Mouse (Mus musculus): Measurements from ENCODE around the gene Gnmt.

DNA sequence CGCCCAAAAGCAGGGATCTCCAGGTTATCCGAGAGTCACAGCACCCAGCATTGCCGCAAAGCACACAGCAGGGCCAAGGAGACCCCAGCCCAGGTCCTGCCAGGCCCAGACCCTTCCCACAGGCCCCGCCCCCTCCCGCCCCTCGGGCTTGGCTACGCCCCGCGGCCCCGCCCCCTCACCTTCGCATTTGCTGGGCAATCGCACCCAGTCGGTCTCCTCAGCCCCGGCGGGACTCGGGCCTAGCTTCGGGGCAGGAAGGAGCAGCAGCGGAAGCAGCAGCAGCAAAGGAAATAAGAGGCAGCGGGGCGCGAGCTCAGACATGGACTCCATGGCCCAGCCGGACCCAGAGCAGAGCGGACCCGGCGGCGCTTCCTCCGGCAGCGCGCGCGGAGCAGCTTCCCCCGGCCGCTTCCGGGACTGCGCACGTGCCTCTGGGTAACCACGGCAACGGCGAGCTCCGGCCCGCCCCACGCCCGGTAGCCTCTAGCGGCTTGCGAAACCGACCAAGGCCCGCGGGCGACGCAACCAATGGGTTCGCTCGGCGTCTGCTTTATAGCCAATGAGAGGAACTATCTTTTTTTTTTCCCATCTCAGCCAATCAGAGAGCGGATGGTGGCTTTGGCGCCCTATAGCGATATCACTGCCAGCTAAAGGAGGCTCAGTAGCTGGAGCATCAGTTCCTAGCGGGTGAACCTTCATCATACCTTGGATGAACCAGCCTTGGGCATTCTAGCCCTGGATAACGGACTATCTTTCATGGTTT lies 23.0 kb upstream of the Gnmt start, which contains the start of gene Cnpy3:
- TF ChIP-seq EP300 (IDR thresholded peaks at IDR 0.05; ENCODE audit: insufficient read depth, low read depth, low read length) (no peak), POLR2A (IDR thresholded peaks at IDR 0.05; ENCODE audit: insufficient read depth, low read depth, low read length) (peak; percentile 61)
